Mouse (Mus musculus) adrenal gland, adult (tissue): ENCODE data around the gene Akirin1.

Experiments
- DNase-seq, 2 experiments: peaks; one replicate each; pipeline ENCODE4 v3.0.0; 2022 to 2023; ENCODE audit warnings: low spot score in 1 of 2; ENCODE audit not compliant: inconsistent age in 2 of 2

Akirin1 gene

DNA sequence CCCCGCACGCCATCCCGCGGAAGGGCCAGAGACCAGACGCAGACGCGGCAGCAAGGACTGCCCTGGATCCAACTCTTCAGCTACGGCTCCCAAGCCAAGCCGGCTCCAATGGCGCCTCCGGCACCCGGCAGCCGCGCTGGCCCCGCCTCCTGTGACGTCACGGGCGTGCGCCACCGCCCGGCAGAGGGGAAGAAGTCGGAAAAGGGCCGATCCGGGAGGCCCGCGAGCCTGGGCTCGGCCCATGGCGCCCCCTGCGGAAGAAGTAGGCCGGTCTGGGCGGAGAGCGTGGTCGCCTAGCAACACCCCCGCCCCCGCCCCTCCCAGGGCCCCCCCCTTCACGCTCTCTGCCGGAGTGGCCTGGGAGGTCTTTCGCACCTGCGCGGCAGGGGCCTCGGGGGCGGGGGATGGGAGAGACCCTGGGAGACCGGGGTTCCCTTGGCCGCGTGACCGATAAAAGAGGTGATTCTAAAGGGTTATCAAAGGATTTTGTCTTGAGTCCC is at the start of gene Akirin1:
Gene Akirin1 (minus strand): TSS at position 194 of the 500 bp plus-strand sequence.
- peak; percentile 98 to 99 for DNase-seq

DNA sequence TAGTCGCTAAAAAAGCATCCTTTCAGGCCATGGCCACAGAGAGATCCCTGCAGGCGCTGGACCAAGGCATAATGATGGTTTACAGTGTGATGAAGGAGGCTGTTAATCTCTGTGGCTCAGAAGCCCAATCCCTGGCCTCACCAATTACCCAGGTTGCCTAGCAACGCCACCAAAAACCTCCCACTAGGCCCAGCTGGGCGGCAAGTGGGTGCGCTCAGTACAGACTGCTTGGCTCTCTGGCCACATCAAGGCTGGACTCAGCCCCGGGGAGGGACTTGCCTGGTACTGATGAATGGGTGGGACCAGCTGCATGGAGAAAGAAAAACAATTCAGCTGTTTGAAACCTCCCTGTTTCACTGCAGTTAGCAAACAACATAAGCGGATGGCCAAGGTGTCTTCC is 47.7 kb upstream of the Akirin1 start:
- DNase-seq = peak in 1 of 2 experiments; percentile 16

GRCm38 (mm10) chr4:123797403-123797802 is 47.3 kb upstream of the Akirin1 start:
- DNase-seq = no peak

- no peak for DNase-seq
Measured at GRCm38 (mm10) chr4:123795057-123795456, 44.9 kb upstream of the Akirin1 start.

- no peak for DNase-seq
Measured at GRCm38 (mm10) chr4:123793136-123793535, 43.0 kb upstream of the Akirin1 start.

DNA sequence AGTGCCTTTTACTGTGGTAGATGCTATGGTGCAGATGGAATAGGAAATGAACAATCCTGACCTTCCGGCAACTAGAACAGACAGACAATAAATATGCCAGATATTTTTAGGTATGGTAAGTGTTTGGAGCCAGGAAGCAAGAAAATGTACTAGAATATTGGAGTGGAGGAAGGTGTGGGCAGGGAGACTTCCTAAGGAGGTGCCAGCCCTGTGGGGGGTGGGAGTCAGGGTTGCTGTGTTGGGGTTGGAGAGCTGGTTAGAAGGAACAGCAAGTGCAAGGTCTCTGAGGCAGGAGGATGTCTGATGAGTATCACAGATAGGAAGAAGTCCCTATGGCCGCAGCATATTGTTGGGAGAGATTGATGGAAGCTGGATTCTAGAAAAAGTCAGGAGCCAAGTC is 42.5 kb upstream of the Akirin1 start:
- DNase-seq = peak in 1 of 2 experiments; percentile 25

DNA sequence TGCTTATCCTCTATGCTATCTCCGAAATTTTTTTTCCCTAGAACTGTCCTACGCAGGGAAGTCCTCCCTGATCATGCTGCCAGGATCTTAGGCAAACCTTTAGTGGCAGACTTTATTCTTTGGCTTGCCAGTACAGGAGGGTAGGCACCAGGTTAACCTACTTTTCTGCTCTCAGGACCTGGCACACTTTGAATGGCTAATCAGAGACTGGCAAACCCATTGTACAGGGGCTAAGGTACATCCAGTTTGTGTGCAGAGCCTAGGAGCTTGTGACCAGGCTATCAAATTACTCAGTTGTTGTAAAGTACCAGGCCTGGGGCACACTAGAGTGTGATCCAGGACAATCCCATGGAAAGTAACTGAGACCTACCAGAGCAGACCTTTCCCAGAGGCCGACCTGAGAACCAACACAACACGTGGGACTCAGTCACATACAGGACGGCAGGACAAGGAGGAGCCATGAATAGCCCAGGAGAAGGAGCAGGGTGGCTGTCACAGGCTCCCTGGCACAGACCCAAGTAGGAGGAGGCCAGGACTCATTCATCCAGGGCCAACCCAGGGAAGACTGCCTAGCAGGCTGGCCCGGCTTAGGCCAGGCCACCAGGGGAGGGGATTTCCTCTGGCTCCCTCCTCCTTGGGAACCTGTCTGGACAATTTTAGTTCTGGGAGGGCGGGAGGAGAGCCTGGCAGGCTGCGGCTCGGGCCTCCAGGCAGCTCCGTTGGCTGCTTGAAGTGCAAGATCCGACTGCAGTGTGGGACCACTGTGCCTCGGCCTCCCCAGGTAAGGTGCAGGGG is 37.2 kb upstream of the Akirin1 start, which contains the start of gene Rhbdl2:
Gene Rhbdl2 (plus strand): TSS at position 684 of the 795 bp plus-strand sequence.
- DNase-seq = peak; percentile 79 to 88

DNA sequence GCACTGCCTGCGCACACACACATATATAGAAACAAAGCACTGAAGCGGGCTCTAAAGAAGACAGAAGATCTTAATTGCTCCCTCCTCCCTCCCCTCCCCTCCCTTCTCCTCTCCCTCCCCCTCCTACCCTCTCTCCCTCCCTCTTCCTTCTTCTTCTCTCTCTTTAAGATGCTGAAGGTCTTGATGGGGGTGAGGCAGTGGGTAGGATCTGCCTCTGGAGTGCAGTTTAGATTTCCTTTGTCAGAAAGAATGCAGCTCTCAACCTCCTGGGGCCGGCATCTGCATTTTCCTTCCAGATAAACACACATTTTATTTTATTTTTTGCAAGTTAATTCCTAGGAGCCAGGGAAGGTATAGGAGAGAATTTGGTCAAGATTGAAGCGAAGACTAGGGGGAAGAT is 18.1 kb upstream of the Akirin1 start:
- no peak for DNase-seq

DNA sequence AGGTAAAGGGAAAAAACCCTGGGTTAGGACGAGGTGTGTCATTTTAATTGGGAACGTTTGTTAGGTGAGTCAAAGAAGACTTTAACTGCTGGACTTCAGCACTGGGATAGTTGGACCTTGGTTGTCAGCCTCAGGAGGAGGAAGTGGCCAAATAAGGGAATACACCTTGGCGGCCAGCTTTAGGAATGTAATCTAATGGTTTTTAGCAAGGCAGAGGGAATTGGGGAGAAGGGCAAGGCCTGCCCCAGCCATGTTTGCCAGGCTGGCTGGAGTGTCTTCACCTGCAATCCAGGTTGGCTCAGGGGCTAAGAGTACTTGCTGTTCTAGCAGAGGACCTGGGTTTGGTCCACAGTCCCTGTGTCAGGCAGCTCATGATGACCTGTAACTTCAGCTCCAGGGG is 17.7 kb upstream of the Akirin1 start:
- no peak for DNase-seq

DNA sequence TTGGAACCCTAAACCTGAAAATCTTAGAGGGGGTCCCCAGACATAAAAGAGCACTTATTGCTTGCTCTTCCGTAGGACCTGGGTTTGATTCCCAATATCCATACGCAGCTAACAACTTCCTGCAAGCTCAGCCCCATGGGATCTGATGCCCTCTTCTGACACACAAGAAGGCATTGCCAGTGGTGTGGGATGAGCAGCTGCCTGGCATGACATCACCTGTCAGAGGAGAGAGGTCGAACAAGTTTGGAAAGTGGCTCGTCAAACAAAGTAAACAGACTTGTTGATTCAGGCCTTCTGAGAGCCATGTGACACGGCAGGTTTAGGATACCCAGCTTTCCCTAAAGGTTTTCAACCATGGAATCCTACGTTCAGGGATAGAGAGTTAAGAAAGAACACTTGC is 14.9 kb upstream of the Akirin1 start:
- no peak for DNase-seq

GRCm38 (mm10) chr4:123758306-123758705 is 8.2 kb upstream of the Akirin1 start:
- peak; percentile 33 to 59 for DNase-seq

GRCm38 (mm10) chr4:123750707-123751312 is 665 bp upstream of the Akirin1 start:
- DNase-seq = peak in 1 of 2 experiments; percentile 35

- no peak for DNase-seq
Measured at GRCm38 (mm10) chr4:123749484-123750130, 538 bp downstream of the Akirin1 start.

DNA sequence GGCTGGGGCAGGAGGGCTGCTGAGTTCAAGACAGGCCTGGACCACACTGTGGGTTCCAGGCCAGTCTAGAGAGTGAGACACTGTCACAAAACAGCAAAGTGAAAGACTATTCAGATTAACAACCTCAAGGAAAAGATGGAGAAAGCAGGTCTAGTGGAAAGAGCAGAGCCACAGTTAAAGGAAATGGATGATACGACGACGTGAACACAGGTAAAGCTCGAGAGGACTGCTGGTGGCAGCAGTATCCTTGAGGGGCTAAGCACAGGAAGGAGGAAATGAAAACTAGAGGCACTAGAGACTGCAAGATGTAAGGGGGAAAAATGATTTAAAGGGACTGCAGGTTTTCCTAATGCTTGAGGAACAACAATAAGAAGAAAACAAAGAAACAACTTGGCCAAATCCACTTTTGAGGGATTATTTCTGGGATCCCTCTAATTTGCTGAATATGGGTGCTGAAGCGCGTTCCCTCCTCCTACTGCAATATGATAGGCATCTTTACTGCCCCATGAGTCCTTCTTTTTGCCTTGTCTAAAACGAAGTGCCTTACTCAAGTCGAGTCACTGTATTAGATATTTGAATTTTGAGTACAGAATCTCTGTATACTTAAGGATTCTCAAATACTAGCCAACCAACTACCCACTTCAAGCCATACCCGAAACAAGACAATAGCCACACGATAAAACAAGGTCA is 1.3 kb downstream of the Akirin1 start:
- DNase-seq = peak in 1 of 2 experiments; percentile 59

DNA sequence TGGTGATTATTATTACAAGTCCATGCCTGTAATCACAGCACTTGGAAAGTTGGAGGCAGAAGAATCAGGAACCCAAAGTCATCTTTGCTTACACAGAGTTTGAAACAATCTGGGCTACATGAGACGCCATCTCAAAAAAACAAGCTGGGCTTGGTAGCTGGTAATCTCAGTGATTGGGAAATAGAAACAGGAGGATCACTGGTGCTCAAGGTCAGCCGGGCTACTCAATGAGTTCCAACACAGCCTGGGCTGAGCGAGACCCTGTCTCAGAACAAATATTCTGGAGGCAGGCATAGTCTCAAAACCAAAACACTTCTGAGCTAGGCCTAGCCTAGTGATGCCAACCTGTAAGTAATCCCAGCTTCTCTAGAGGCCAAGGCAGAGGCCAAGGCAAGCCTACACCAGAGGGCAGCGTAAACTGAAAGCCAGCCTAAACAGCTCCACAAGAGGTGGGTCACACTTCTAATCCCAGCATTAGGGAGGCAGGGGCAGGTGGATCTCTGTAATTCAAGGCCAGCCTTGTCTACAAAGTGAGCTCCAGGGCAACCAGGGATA is 4.8 kb downstream of the Akirin1 start:
- DNase-seq = peak; percentile 36 to 73

GRCm38 (mm10) chr4:123742891-123743290 is 7.3 kb downstream of the Akirin1 start:
- DNase-seq = no peak

GRCm38 (mm10) chr4:123738708-123739107 is 11.4 kb downstream of the Akirin1 start:
- no peak for DNase-seq

DNA sequence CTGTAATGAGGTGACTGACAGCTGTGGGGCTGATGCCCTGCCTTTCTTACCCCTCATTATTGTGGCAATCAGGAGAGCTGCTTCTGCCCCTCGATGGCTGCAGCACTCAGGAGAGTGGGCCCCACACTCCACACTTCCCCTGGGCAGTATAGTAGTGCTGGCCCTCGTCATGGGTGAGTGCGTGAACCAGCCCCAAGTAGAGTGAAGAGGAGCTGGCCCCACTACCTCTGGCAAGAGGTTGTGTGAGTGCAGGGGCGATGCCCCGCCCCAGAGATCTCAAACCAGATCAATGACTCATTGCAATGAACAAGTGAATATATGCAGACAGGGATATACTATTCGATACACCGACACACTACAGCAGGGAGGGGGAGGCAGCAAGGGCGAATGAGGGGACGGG is 16.6 kb downstream of the Akirin1 start:
- peak in 1 of 2 experiments; percentile 16 for DNase-seq

GRCm38 (mm10) chr4:123732921-123733320 is 17.2 kb downstream of the Akirin1 start:
- DNase-seq = peak in 1 of 2 experiments; percentile 16

GRCm38 (mm10) chr4:123732163-123732910 is 17.8 kb downstream of the Akirin1 start:
- no peak for DNase-seq
